Mouse (Mus musculus): Measurements from ENCODE around the gene Slc12a8.

DNA sequence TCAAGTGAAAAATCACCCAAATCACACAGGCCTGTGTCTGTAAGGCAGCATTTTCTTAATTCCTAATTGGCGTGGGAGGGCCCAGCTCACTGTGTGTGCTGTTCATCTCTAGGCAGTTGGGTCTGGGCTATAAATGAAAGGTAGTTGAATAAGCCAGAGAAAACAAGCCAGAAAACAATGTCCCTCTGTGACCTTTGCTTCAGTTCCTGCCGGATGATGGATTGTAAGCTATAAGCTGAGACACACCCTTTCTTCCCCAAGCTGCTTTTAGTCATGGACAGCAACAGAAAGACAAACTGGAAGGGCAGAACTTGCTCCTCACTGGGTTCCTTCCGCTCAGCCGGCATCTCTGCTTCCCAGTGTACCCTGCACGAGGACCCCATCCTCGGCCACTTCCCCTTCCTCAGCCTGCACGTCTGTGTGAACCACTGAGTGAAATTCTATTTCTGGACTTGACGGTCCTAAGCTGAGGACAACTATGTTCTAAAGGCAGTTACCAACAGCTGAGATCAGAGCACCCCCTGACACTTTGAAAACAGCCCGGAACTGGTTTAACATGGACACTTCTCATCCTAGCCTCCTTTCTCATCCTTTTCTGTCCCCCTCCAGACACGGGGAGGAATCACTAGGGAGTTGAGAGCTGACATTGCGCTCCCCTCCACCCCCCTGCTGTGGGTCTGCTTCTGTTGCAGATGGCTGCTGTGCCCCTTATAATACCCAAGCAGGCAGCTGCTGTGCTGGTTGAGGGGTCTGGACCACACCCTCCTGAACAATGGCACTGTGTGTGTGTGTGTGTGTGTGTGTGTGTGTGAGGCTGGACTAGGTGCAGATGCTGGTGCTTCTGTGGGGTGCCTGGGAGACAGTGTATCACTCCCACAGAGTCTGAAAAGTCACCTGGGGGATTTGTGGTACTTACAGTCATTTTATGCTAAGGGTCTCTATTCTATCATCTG, 12.7 kb downstream of the Slc12a8 start:
- TF ChIP-seq POLR2A (IDR thresholded peaks at IDR 0.05; ENCODE audit: extremely low read depth, insufficient read depth, low read length): no peak
- TF ChIP-seq CTCF (IDR thresholded peaks at IDR 0.05; ENCODE audit: extremely low read depth, insufficient read depth, low read length): no peak

All from cortical plate, adult 2 months (tissue).